ENCODE assay signal across 7 mouse cellular contexts in genomic region chr2:69713626-69714014, GRCm38 (mm10). TPM values are rescaled to one million over a fixed set of nuclear protein-coding genes. Genes with fewer than 3 reads are reported as not detected.
DNase-seq lines count a peak whose midpoint lies in the region; ATAC-seq lines count a peak whose summit lies in the region.

No protein-coding gene starts in this region.

- H3K4me1 ChIP-seq in liver, embryonic 11.5 days (replicated peaks; ENCODE audit: control insufficient read depth, insufficient read depth, low read length) = no peaks in the 10 kb centered on the region
- peaks cover 5% of the 10 kb centered on the region for H3K4me1 ChIP-seq in forebrain, embryonic 12.5 days
- H3K4me1 ChIP-seq in limb, embryonic 11.5 days (ENCODE audit: control insufficient read depth, insufficient read depth, low read length) = no peaks in the 10 kb centered on the region
- H3K4me1 ChIP-seq in neural tube, embryonic 14.5 days (ENCODE audit: control insufficient read depth, insufficient read depth, low read length) = peaks cover 4% of the 10 kb centered on the region; the same call in 1 of the 2 replicates

- H3K36me3 ChIP-seq in liver, embryonic 11.5 days (ENCODE audit: control insufficient read depth, insufficient read depth, low read length) = no peaks in the 10 kb centered on the region
- H3K36me3 ChIP-seq in forebrain, embryonic 12.5 days (replicated peaks) = 0 out of 2 replicates have a peak, but pooled peaks cover 13% of the 10 kb centered on the region
- no peaks in the 10 kb centered on the region for H3K36me3 ChIP-seq in limb, embryonic 11.5 days (ENCODE audit: control insufficient read depth, insufficient read depth, low read length)
- no peaks in the 10 kb centered on the region for H3K36me3 ChIP-seq in neural tube, embryonic 14.5 days (ENCODE audit: control insufficient read depth, insufficient read depth, low read length)

- no peak overlapping the region for H3K27ac ChIP-seq in liver, embryonic 11.5 days (ENCODE audit: low read depth, low read length)
- H3K27ac ChIP-seq in forebrain, embryonic 12.5 days = no peak overlapping the region
- no peak overlapping the region for H3K27ac ChIP-seq in limb, embryonic 11.5 days (replicated peaks; ENCODE audit: low read depth, low read length)
- no peak overlapping the region for H3K27ac ChIP-seq in neural tube, embryonic 14.5 days (ENCODE audit: low read depth, low read length)

- no peak; the same call in 1 of the 2 replicates for ATAC-seq in liver, embryonic 11.5 days (replicated peaks; ENCODE audit: low FRiP score)
- ATAC-seq in forebrain, embryonic 12.5 days (ENCODE audit: low FRiP score) = no peak
- no peak for ATAC-seq in limb, embryonic 11.5 days (ENCODE audit: insufficient number of reproducible peaks, low FRiP score, low TSS enrichment, low read depth)
- no peak; the same call in 1 of the 2 replicates for ATAC-seq in neural tube, embryonic 14.5 days (ENCODE audit: low read depth)
- ATAC-seq in cerebellum, adult (ENCODE audit: insufficient number of reproducible peaks, low FRiP score, low TSS enrichment) = no peak

- H3K4me2 ChIP-seq in liver, embryonic 11.5 days = peak overlapping the region; percentile 82
- H3K4me2 ChIP-seq in forebrain, embryonic 12.5 days = peak overlapping the region; percentile 63
- H3K4me2 ChIP-seq in limb, embryonic 11.5 days (ENCODE audit: low read depth, severe bottlenecking) = peak overlapping the region; percentile 67
- H3K4me2 ChIP-seq in neural tube, embryonic 14.5 days (ENCODE audit: low read depth, low read length) = peak overlapping the region; percentile 66; the same call in 1 of the 2 replicates

- 29% methylated on average over 4 of the region's 4 CpGs for WGBS in liver, embryonic 11.5 days
- 41% methylated on average over 4 of the region's 4 CpGs for WGBS in forebrain, embryonic 12.5 days
- 35% methylated on average over 4 of the region's 4 CpGs for WGBS in limb, embryonic 11.5 days
- 32% methylated on average over 4 of the region's 4 CpGs for WGBS in neural tube, embryonic 14.5 days

- no peaks in the 10 kb centered on the region for H3K27me3 ChIP-seq in liver, embryonic 11.5 days (replicated peaks; ENCODE audit: control insufficient read depth, insufficient read depth, low read length)
- H3K27me3 ChIP-seq in forebrain, embryonic 12.5 days = peaks cover 4% of the 10 kb centered on the region
- H3K27me3 ChIP-seq in limb, embryonic 11.5 days (ENCODE audit: control insufficient read depth, insufficient read depth, low read length) = no peaks in the 10 kb centered on the region
- no peaks in the 10 kb centered on the region for H3K27me3 ChIP-seq in neural tube, embryonic 14.5 days (ENCODE audit: control insufficient read depth, insufficient read depth, low read length)

- H3K4me3 ChIP-seq in liver, embryonic 11.5 days (ENCODE audit: low read depth, low read length) = peak overlapping the region; percentile 77
- peak overlapping the region; percentile 78 for H3K4me3 ChIP-seq in forebrain, embryonic 12.5 days (replicated peaks)
- H3K4me3 ChIP-seq in limb, embryonic 11.5 days (ENCODE audit: low read depth, low read length) = peak overlapping the region; percentile 82; the same call in 1 of the 2 replicates
- peak overlapping the region; percentile 60 for H3K4me3 ChIP-seq in neural tube, embryonic 14.5 days (ENCODE audit: low read depth, low read length)

- no peak for DNase-seq in liver, embryonic 11.5 days (ENCODE audit: low spot score)
- no peak for DNase-seq in liver
- DNase-seq in limb, embryonic 11.5 days (ENCODE audit: low spot score) = no peak
- DNase-seq in adrenal gland, adult 8-10 months = no peak

- H3K9me3 ChIP-seq in liver, embryonic 11.5 days (ENCODE audit: control insufficient read depth, low read length) = no peaks in the 10 kb centered on the region
- H3K9me3 ChIP-seq in forebrain, embryonic 12.5 days = no peaks in the 10 kb centered on the region
- no peaks in the 10 kb centered on the region for H3K9me3 ChIP-seq in limb, embryonic 11.5 days (ENCODE audit: control insufficient read depth, low read length)
- no peaks in the 10 kb centered on the region for H3K9me3 ChIP-seq in neural tube, embryonic 14.5 days (ENCODE audit: control insufficient read depth, low read length)

- H3K9ac ChIP-seq in liver, embryonic 11.5 days (ENCODE audit: low read depth, low read length) = peak overlapping the region; percentile 71; the same call in 1 of the 2 replicates
- no peak overlapping the region for H3K9ac ChIP-seq in forebrain, embryonic 12.5 days
- H3K9ac ChIP-seq in limb, embryonic 11.5 days (ENCODE audit: low read length) = no peak overlapping the region
- no peak overlapping the region for H3K9ac ChIP-seq in neural tube, embryonic 14.5 days (replicated peaks; ENCODE audit: low read depth, low read length)

RNA-seq across cellular contexts. Expression of gene Fastkd1, which starts 0.3 kb away (rescaled TPM):
- polyA plus RNA-seq in liver, embryonic 11.5 days (2014; fragmentation: Nextera tagmentation; extraction: Ambion mirVana) = 16.0 and 17.0 TPM in 2 replicates
- 16.7 and 18.7 TPM in 2 replicates for polyA plus RNA-seq in forebrain, embryonic 12.5 days (2016; fragmentation: Nextera tagmentation; extraction: Ambion mirVana)
- polyA plus RNA-seq in limb, embryonic 11.5 days (2014; fragmentation: Nextera tagmentation; extraction: Ambion mirVana) = 17.5 and 18.3 TPM in 2 replicates
- 20.5 and 21.3 TPM in 2 replicates for polyA plus RNA-seq in neural tube, embryonic 14.5 days (2014; fragmentation: Nextera tagmentation; extraction: Ambion mirVana)
- total RNA-seq in adrenal gland, adult 8-10 months (2022) = 10 to 100 TPM; 21.4 to 26.0 (median 22.6) TPM

RNA-seq across cellular contexts. Expression of gene Ppig, which starts 8.7 kb away (rescaled TPM):
- 98.3 and 110 TPM in 2 replicates for polyA plus RNA-seq in liver, embryonic 11.5 days (2014; fragmentation: Nextera tagmentation; extraction: Ambion mirVana)
- 173 and 178 TPM in 2 replicates for polyA plus RNA-seq in forebrain, embryonic 12.5 days (2016; fragmentation: Nextera tagmentation; extraction: Ambion mirVana)
- 138 and 150 TPM in 2 replicates for polyA plus RNA-seq in limb, embryonic 11.5 days (2014; fragmentation: Nextera tagmentation; extraction: Ambion mirVana)
- 92.3 and 111 TPM in 2 replicates for polyA plus RNA-seq in neural tube, embryonic 14.5 days (2014; fragmentation: Nextera tagmentation; extraction: Ambion mirVana)
- 10 to 100 TPM; 53.1 to 68.6 (median 61.8) TPM for total RNA-seq in adrenal gland, adult 8-10 months (2022)

RNA-seq across cellular contexts. Expression of gene Klhl41, which starts 43.7 kb away (rescaled TPM):
- polyA plus RNA-seq in liver, embryonic 11.5 days (2014; fragmentation: Nextera tagmentation; extraction: Ambion mirVana) = 0.22 and 0.75 TPM in 2 replicates
- polyA plus RNA-seq in forebrain, embryonic 12.5 days (2016; fragmentation: Nextera tagmentation; extraction: Ambion mirVana) = 0.24 and 0.37 TPM in 2 replicates
- 2.7 and 3.5 TPM in 2 replicates for polyA plus RNA-seq in limb, embryonic 11.5 days (2014; fragmentation: Nextera tagmentation; extraction: Ambion mirVana)
- 0.39 and 0.40 TPM in 2 replicates for polyA plus RNA-seq in neural tube, embryonic 14.5 days (2014; fragmentation: Nextera tagmentation; extraction: Ambion mirVana)
- under 1 TPM; 0.21 to 0.59 (median 0.54) TPM for total RNA-seq in adrenal gland, adult 8-10 months (2022)
